Mouse (Mus musculus): ENCODE results near the gene Prc1.

DNA sequence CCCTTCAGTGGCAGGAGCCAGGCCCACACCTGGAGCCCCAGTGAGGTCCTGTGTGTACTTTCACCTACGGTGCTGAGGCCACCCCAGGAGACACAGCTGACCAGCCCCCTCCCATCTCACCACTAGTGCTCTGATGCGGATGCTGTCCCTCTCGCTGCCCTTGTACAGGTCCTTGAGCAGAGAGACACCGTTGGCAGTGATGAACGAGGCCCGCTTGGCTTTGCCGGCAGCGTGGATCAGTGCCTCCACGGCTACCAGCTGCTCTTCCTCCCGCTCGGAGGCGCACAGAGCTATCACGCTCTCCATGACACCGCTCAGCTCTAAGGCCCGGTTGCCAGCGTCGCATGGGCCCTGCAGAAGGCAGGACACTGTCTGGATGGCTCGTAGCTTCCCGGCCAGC is 37.2 kb downstream of the Prc1 start:
- TF ChIP-seq CTCF (IDR thresholded peaks at IDR 0.05): no peak
- TF ChIP-seq EP300 (IDR thresholded peaks at IDR 0.05): no peak
